ENCODE assay signal across 19 mouse cellular contexts in genomic region chr11:105934303-105934711, GRCm38 (mm10). TPM values are rescaled to one million over a fixed set of nuclear protein-coding genes. Genes with fewer than 3 reads are reported as not detected.
A peak's percentile ranks its signal among the peaks of the same experiment; 100 is the strongest.
DNase-seq lines count a peak whose midpoint lies in the region; ATAC-seq lines count a peak whose summit lies in the region.
"Had no signal": no experiment of that assay in that cellular context is flagged by ENCODE, and none has a peak within 500 bp of the region (broad histone marks: within the 10 kb centered on the region; RNA-seq: fewer than 3 reads in every experiment).

No protein-coding gene starts in this region.

- H3K4me2 ChIP-seq in limb, embryonic 12.5 days = no peak overlapping the region

- no peak overlapping the region for H3K27ac ChIP-seq in limb, embryonic 12.5 days
- H3K27ac ChIP-seq in limb, embryonic 10.5 days = no peak overlapping the region

- no peak overlapping the region for H3K4me3 ChIP-seq in limb, embryonic 12.5 days (replicated peaks)
- no peak overlapping the region for H3K4me3 ChIP-seq in limb, embryonic 10.5 days
- H3K4me3 ChIP-seq: erythroblast, embryonic 14.5 days; megakaryocyte, embryonic 14.5 days had no signal

- no peaks in the 10 kb centered on the region for H3K9me3 ChIP-seq in limb, embryonic 12.5 days
- no peaks in the 10 kb centered on the region for H3K9me3 ChIP-seq in limb, embryonic 10.5 days (replicated peaks)
- H3K9me3 ChIP-seq: megakaryocyte, embryonic 14.5 days had no signal

- 0 out of 2 replicates have a peak overlapping the region, but pooled peaks have one; percentile 18 for H3K9ac ChIP-seq in limb, embryonic 12.5 days (replicated peaks)

- no peaks in the 10 kb centered on the region for H3K36me3 ChIP-seq in limb, embryonic 12.5 days
- no peaks in the 10 kb centered on the region for H3K36me3 ChIP-seq in limb, embryonic 10.5 days

- H3K4me1 ChIP-seq in limb, embryonic 12.5 days (replicated peaks) = no peaks in the 10 kb centered on the region
- H3K4me1 ChIP-seq in limb, embryonic 10.5 days = 0 out of 2 replicates have a peak, but pooled peaks cover 9% of the 10 kb centered on the region
- H3K4me1 ChIP-seq: megakaryocyte, embryonic 14.5 days had no signal

- H3K27me3 ChIP-seq in limb, embryonic 12.5 days = no peaks in the 10 kb centered on the region
- H3K27me3 ChIP-seq in limb, embryonic 10.5 days (ENCODE audit: low read depth, poor library complexity, severe bottlenecking) = peaks cover 2% of the 10 kb centered on the region; the same call in 1 of the 2 replicates

- peak; percentile 56 to 64 for DNase-seq in cerebellum, postnatal 10 days
- no peak for DNase-seq in cerebellum, postnatal 36 days
- no peak for DNase-seq in limb, embryonic 10.5 days (ENCODE audit: low spot score)
- peak; percentile 70 for DNase-seq in 3T3-L1 (ENCODE audit: low read depth, low spot score)
- DNase-seq in gastrocnemius, postnatal 36 days = peak; percentile 32 to 51
- DNase-seq in right cerebral cortex, postnatal 36 days (ENCODE audit: low spot score in 2 of 2) = no peak
- DNase-seq: adrenal gland, postnatal 25 days; cerebellum, adult 9-10 months; layer of hippocampus, adult 9-11 months; liver; right cerebral cortex, postnatal 25 days; thymus, adult 18-20 months had no signal

- WGBS in limb, embryonic 12.5 days = 76% methylated on average over 5 of the region's 5 CpGs
- 77% methylated on average over 5 of the region's 5 CpGs for WGBS in limb, embryonic 10.5 days

- ATAC-seq in limb, embryonic 12.5 days (ENCODE audit: insufficient number of reproducible peaks, insufficient read depth, low FRiP score, low TSS enrichment, low read depth) = no peak
- no peak for ATAC-seq in monocyte, adult 5-6 weeks (replicated peaks; ENCODE audit: insufficient number of reproducible peaks, low FRiP score, low TSS enrichment, poor library complexity, severe bottlenecking)
- ATAC-seq: intestine, postnatal 0 days had no signal

- intact Hi-C loops in gastrocnemius, postnatal 36 days (cut with DNase I) = no loop called here

RNA-seq across cellular contexts. Expression of gene Cyb561, which starts 18.8 kb away (rescaled TPM):
- 9.6 and 9.7 TPM in 2 replicates for polyA plus RNA-seq in limb, embryonic 12.5 days (2016; fragmentation: Nextera tagmentation; extraction: Ambion mirVana)
- 6.2 and 7.1 TPM in 2 replicates for polyA plus RNA-seq in limb, embryonic 10.5 days (2016; fragmentation: Nextera tagmentation; extraction: Ambion mirVana)
- total RNA-seq in gastrocnemius, postnatal 36 days (2021) = 1 to 10 TPM; 4.3 to 6.0 TPM
- 4.5 to 8.4 TPM (median 5.5 TPM) in 3 replicates for total RNA-seq in monocyte, adult 5-6 weeks (2017)
- total RNA-seq: neutrophil, adult 5-6 weeks had no signal

RNA-seq across cellular contexts. Expression of gene Ace, which starts 33.4 kb away (rescaled TPM):
- 0.21 and 0.51 TPM in 2 replicates for polyA plus RNA-seq in limb, embryonic 12.5 days (2016; fragmentation: Nextera tagmentation; extraction: Ambion mirVana)
- 0.08 and 0.16 TPM in 2 replicates for polyA plus RNA-seq in limb, embryonic 10.5 days (2016; fragmentation: Nextera tagmentation; extraction: Ambion mirVana)
- total RNA-seq in gastrocnemius, postnatal 36 days (2021) = 10 to 100 TPM; 24.1 to 34.8 TPM
- 365 to 424 TPM (median 376 TPM) in 3 replicates for total RNA-seq in monocyte, adult 5-6 weeks (2017)
- total RNA-seq: granulocyte monocyte progenitor cell, adult 5-6 weeks had no signal
- polyA plus RNA-seq: erythroblast, embryonic 14.5 days had no signal

Comparison
In these comparisons a context has a peak if more than half of its experiments do, and no peak if none do; other contexts are left out.
1. DNase-seq: peak in cerebellum, postnatal 10 days (2 of 2), 3T3-L1 (single experiment) and gastrocnemius, postnatal 36 days (2 of 2); none in cerebellum, postnatal 36 days (0 of 2), limb, embryonic 10.5 days (single experiment) and right cerebral cortex, postnatal 36 days (0 of 2).
2. RNA of gene Ace, which starts 33.4 kb away (total RNA-seq): 365 to 424 TPM in monocyte, adult 5-6 weeks; 24.1 to 34.8 TPM in gastrocnemius, postnatal 36 days; every median in the first group is over 10 times any median in the second.